Mouse (Mus musculus) cortical plate, adult 2 months (tissue): ENCODE data around the gene Vps35.

Source experiments
- CTCF ChIP-seq: fragments of 200-500 bp; IDR thresholded peaks from 2 replicates; pipeline ENCODE4 v1.5.1; 2011; ENCODE audit warnings: mild to moderate bottlenecking, control low read depth, low read length; ENCODE audit not compliant: insufficient read depth; ENCODE audit errors: extremely low read depth
- POLR2A ChIP-seq: fragments of 200-500 bp; IDR thresholded peaks from 2 replicates; pipeline ENCODE4 v1.6.1; 2011; ENCODE audit warnings: mild to moderate bottlenecking, low read length, control low read depth; ENCODE audit not compliant: insufficient read depth; ENCODE audit errors: extremely low read depth

GRCm38 (mm10) chr8:85298600-85299433, 785 bp downstream of the Vps35 start:
- no peak for TF ChIP-seq POLR2A
- no peak for TF ChIP-seq CTCF
